Mouse (Mus musculus): ENCODE measurements around the gene Zc3h12c. TPM values are rescaled to one million over a fixed set of nuclear protein-coding genes. Genes with fewer than 3 reads are reported as not detected.

Zc3h12c gene
- polyA plus RNA-seq, 1 experiment from 2014 or later: 6.0 TPM

DNA sequence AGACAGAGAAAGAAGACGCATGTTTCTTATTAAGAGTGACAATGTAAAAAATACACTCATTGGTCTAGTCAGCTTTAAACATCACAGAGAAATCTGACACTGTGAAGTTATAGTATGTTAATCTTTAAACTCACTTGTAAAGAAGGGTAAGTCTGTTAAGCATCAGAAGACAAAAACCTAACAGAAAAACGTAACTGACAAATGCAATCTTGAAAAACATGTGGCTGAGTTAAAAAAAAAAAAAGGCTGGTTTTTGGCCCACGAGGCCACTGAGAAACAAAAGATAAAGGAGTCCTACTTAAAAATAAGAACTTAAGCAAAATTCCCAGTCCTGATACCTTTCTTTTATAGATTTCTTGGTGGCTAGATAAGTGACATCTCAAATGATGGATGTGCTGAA is 57.6 kb downstream of the Zc3h12c start:
- H3K4me1 ChIP-seq (ENCODE audit: control insufficient read depth, insufficient read depth, low read length): no peaks in the 10 kb centered on the region
- no peak overlapping the region for H3K27ac ChIP-seq (replicated peaks; ENCODE audit: low read depth, low read length)
- no peaks in the 10 kb centered on the region for H3K27me3 ChIP-seq (ENCODE audit: control insufficient read depth, insufficient read depth, low read length)
- H3K4me2 ChIP-seq (ENCODE audit: low read depth, low read length): no peak overlapping the region
- H3K4me3 ChIP-seq (ENCODE audit: low read depth, low read length): no peak overlapping the region
- H3K9ac ChIP-seq (replicated peaks; ENCODE audit: low read length): no peak overlapping the region
- no peak for ATAC-seq (replicated peaks; ENCODE audit: insufficient number of reproducible peaks, low FRiP score, low TSS enrichment, low read depth)
- DNase-seq (ENCODE audit: low spot score): no peak
- no peaks in the 10 kb centered on the region for H3K36me3 ChIP-seq (replicated peaks; ENCODE audit: control insufficient read depth, insufficient read depth, low read depth, low read length)
- no peaks in the 10 kb centered on the region for H3K9me3 ChIP-seq (replicated peaks; ENCODE audit: control insufficient read depth, low read length)
- 70% methylated on average over 3 of the region's 3 CpGs for WGBS

- Histone ChIP-seq H3K27ac (replicated peaks; ENCODE audit: low read depth, low read length) (no peak overlapping the region), H3K9ac (replicated peaks; ENCODE audit: low read length) (no peak overlapping the region), H3K36me3 (replicated peaks; ENCODE audit: control insufficient read depth, insufficient read depth, low read depth, low read length) (no peaks in the 10 kb centered on the region), H3K4me3 (ENCODE audit: low read depth, low read length) (no peak overlapping the region), H3K9me3 (replicated peaks; ENCODE audit: control insufficient read depth, low read length) (no peaks in the 10 kb centered on the region), H3K4me2 (ENCODE audit: low read depth, low read length) (no peak overlapping the region), H3K27me3 (ENCODE audit: control insufficient read depth, insufficient read depth, low read length) (no peaks in the 10 kb centered on the region), H3K4me1 (ENCODE audit: control insufficient read depth, insufficient read depth, low read length) (no peaks in the 10 kb centered on the region)
- ATAC-seq (replicated peaks; ENCODE audit: insufficient number of reproducible peaks, low FRiP score, low TSS enrichment, low read depth) (no peak), DNase-seq (ENCODE audit: low spot score) (no peak)
- 99% methylated on average over 3 of the region's 3 CpGs for WGBS
These were observed 61.2 kb downstream of the Zc3h12c start for GRCm38 (mm10) chr9:52107161-52107560.

DNA sequence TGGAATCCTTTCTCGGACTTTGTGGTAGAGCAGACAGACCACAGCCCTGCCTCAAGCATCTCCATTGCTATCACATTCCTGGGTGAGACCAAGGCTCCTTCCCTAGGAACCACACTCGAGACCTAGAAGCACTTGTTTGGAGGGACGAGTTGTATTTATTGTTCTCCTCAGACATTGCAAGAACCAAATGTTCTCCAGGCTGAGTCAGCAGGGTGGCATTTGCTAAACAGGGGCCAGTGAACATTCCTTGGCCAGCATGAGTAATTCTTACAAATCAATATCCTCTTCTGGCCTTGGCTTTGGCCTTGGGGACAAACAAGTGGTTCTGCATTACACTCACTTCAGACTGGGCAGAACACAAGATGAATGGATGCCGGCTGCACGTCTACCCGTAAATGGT is 62.9 kb downstream of the Zc3h12c start:
- H3K4me3 ChIP-seq (ENCODE audit: low read depth, low read length): no peak overlapping the region
- ATAC-seq (replicated peaks; ENCODE audit: insufficient number of reproducible peaks, low FRiP score, low TSS enrichment, low read depth) (no peak), DNase-seq (ENCODE audit: low spot score) (no peak)
- H3K4me2 ChIP-seq (ENCODE audit: low read depth, low read length): no peak overlapping the region
- no peaks in the 10 kb centered on the region for H3K27me3 ChIP-seq (ENCODE audit: control insufficient read depth, insufficient read depth, low read length)
- no peaks in the 10 kb centered on the region for H3K36me3 ChIP-seq (replicated peaks; ENCODE audit: control insufficient read depth, insufficient read depth, low read depth, low read length)
- H3K4me1 ChIP-seq (ENCODE audit: control insufficient read depth, insufficient read depth, low read length): no peaks in the 10 kb centered on the region
- no peak overlapping the region for H3K9ac ChIP-seq (replicated peaks; ENCODE audit: low read length)
- WGBS: 88% methylated on average over 6 of the region's 6 CpGs
- H3K9me3 ChIP-seq (replicated peaks; ENCODE audit: control insufficient read depth, low read length): no peaks in the 10 kb centered on the region
- H3K27ac ChIP-seq (replicated peaks; ENCODE audit: low read depth, low read length): no peak overlapping the region

GRCm38 (mm10) chr9:52104225-52104615 is 64.2 kb downstream of the Zc3h12c start:
- no peak for DNase-seq (ENCODE audit: low spot score)

DNA sequence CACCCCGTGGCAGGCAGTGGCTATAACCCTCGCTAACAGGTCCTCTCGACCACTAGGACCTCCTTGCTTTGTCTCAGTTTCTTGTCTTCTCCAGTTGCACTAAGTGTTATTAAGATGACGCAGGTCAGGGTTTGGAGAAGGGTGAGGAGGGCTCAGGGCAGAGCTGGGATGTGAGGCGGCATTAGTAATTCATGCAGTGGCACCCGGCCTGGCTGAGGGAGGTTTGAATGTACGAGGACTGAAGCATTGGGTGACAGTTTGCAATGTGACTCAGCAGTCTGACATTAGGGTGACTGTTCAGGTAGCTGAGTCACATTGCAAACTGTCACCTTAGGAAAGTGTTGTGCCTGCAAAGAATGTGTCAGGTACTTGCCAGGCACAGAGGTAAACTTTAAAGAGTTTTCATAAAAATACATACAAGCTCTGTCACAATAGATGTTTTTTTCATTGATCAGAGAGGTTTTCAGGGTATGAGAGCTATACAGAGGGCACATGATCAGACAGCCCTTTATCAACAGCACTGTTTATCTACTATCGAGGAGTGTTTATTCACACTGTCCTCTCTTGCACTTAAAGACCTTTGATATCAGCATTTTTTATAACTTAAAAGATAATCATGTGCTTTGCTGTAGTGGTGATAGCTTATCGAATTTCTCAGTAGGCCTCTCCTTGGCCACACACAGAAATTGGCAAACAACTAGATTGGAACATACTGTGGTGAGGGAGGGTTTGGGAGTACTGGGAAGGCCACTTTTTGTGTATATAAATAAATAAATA is 64.7 kb downstream of the Zc3h12c start:
- Histone ChIP-seq H3K9me3 (replicated peaks; ENCODE audit: control insufficient read depth, low read length) (no peaks in the 10 kb centered on the region), H3K36me3 (replicated peaks; ENCODE audit: control insufficient read depth, insufficient read depth, low read depth, low read length) (no peaks in the 10 kb centered on the region), H3K9ac (replicated peaks; ENCODE audit: low read length) (no peak overlapping the region), H3K4me2 (ENCODE audit: low read depth, low read length) (no peak overlapping the region), H3K27me3 (ENCODE audit: control insufficient read depth, insufficient read depth, low read length) (no peaks in the 10 kb centered on the region), H3K27ac (replicated peaks; ENCODE audit: low read depth, low read length) (no peak overlapping the region), H3K4me3 (ENCODE audit: low read depth, low read length) (no peak overlapping the region), H3K4me1 (ENCODE audit: control insufficient read depth, insufficient read depth, low read length) (no peaks in the 10 kb centered on the region)
- ATAC-seq (replicated peaks; ENCODE audit: insufficient number of reproducible peaks, low FRiP score, low TSS enrichment, low read depth): no peak
- WGBS: 80% methylated on average over 9 of the region's 9 CpGs
- DNase-seq (ENCODE audit: low spot score): no peak

More at GRCm38 (mm10) chr9:52104225-52104615, 64.2 kb downstream of the Zc3h12c start:
- Histone ChIP-seq H3K9me3 (replicated peaks; ENCODE audit: control insufficient read depth, low read length) (no peaks in the 10 kb centered on the region), H3K4me3 (ENCODE audit: low read depth, low read length) (no peak overlapping the region), H3K27me3 (ENCODE audit: control insufficient read depth, insufficient read depth, low read length) (no peaks in the 10 kb centered on the region), H3K27ac (replicated peaks; ENCODE audit: low read depth, low read length) (no peak overlapping the region), H3K4me2 (ENCODE audit: low read depth, low read length) (no peak overlapping the region), H3K9ac (replicated peaks; ENCODE audit: low read length) (no peak overlapping the region), H3K36me3 (replicated peaks; ENCODE audit: control insufficient read depth, insufficient read depth, low read depth, low read length) (no peaks in the 10 kb centered on the region), H3K4me1 (ENCODE audit: control insufficient read depth, insufficient read depth, low read length) (no peaks in the 10 kb centered on the region)
- no peak for ATAC-seq (replicated peaks; ENCODE audit: insufficient number of reproducible peaks, low FRiP score, low TSS enrichment, low read depth)
- 80% methylated on average over 8 of the region's 8 CpGs for WGBS

DNA sequence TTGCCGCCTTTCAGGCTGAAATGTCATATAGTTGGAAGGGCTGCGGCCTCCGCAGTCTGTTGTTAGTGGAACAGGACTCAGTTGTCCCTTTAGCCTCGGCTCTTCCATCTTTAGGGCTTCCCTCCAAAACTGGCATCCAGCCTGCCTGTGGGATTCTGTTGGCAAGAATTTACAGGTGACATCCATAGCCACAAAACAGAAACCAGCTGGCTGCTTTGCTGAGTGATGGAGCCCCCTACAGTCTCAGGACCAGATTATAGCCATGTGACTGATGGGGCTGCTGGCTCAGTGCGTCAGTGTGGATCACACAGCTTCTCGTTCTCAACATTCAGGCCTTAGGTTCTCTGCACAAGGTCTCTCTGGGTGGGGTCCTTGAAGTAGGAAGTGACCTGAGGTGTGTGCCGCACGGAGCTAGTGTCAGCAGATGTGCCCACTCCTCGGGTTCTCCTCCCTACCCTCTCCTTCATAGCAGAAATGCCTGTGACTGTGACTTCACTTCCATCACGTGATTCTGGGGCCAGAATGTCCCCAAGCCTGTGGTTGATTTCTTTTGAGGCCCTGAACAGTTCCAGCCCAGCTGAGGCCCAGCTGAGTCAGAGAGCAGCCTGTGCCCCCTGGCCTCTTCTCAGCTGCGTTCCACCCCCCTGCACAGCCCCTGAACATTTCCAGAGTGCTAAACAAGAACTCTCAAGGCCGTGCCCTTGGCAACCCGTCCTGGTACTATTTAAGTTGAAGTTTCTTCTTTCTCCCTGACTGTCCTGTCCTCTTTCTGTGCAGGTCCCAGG is 66.1 kb downstream of the Zc3h12c start:
- Histone ChIP-seq H3K4me3 (ENCODE audit: low read depth, low read length) (no peak overlapping the region), H3K4me2 (ENCODE audit: low read depth, low read length) (no peak overlapping the region), H3K4me1 (ENCODE audit: control insufficient read depth, insufficient read depth, low read length) (no peaks in the 10 kb centered on the region), H3K27ac (replicated peaks; ENCODE audit: low read depth, low read length) (no peak overlapping the region), H3K36me3 (replicated peaks; ENCODE audit: control insufficient read depth, insufficient read depth, low read depth, low read length) (no peaks in the 10 kb centered on the region), H3K27me3 (ENCODE audit: control insufficient read depth, insufficient read depth, low read length) (no peaks in the 10 kb centered on the region), H3K9me3 (replicated peaks; ENCODE audit: control insufficient read depth, low read length) (no peaks in the 10 kb centered on the region), H3K9ac (replicated peaks; ENCODE audit: low read length) (no peak overlapping the region)
- 75% methylated on average over 13 of the region's 13 CpGs for WGBS
- ATAC-seq (replicated peaks; ENCODE audit: insufficient number of reproducible peaks, low FRiP score, low TSS enrichment, low read depth) (peak; percentile 16; the same call in 1 of the 2 replicates), DNase-seq (ENCODE audit: low spot score) (peak; percentile 31)

DNA sequence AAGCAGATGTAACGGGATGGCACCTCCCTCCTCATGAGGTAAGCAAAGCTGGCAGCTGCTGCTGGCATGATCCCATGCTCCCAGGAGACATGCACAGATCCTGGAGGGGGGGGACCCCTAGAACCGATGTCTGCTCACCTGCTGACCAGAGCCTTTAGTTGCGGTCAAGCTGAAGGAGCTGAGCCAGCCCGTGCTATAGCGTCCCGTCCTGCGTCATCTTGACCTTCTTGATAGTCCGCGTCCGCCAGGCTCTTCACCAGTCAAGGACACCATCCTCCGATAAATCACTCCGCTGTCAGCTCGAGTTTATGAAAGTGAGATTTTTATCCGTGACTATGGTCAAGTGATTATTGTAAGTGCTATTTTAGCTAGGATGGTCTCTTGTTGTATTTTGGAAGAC is 67.9 kb downstream of the Zc3h12c start:
- 87% methylated on average over 14 of the region's 14 CpGs for WGBS
- Histone ChIP-seq H3K9ac (replicated peaks; ENCODE audit: low read length) (no peak overlapping the region), H3K4me2 (ENCODE audit: low read depth, low read length) (no peak overlapping the region), H3K4me1 (ENCODE audit: control insufficient read depth, insufficient read depth, low read length) (no peaks in the 10 kb centered on the region), H3K9me3 (replicated peaks; ENCODE audit: control insufficient read depth, low read length) (no peaks in the 10 kb centered on the region), H3K27me3 (ENCODE audit: control insufficient read depth, insufficient read depth, low read length) (no peaks in the 10 kb centered on the region), H3K36me3 (replicated peaks; ENCODE audit: control insufficient read depth, insufficient read depth, low read depth, low read length) (no peaks in the 10 kb centered on the region), H3K27ac (replicated peaks; ENCODE audit: low read depth, low read length) (no peak overlapping the region), H3K4me3 (ENCODE audit: low read depth, low read length) (no peak overlapping the region)
- DNase-seq (ENCODE audit: low spot score) (no peak), ATAC-seq (replicated peaks; ENCODE audit: insufficient number of reproducible peaks, low FRiP score, low TSS enrichment, low read depth) (no peak)

DNA sequence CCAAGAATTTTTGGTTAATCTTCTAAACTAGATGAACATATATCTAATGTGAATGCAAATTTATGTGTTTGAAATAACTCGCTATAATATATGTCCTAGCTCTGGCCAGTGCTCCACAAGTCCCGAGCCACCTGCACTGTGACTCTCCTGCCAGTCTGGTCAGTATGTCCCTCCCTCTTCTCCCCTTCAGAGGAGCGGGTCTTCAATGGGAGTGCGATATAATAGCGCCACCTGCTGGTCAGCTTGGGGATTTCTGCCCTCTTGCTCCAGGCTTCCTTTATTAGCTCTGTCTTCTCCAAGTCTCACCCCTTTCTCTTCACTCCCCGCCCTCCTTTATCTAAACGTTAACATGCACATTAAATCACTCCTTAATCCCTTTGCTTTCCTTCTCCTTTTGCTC is 69.8 kb downstream of the Zc3h12c start:
- no peaks in the 10 kb centered on the region for H3K9me3 ChIP-seq (replicated peaks; ENCODE audit: control insufficient read depth, low read length)
- no peaks in the 10 kb centered on the region for H3K27me3 ChIP-seq (ENCODE audit: control insufficient read depth, insufficient read depth, low read length)
- peak; percentile 86 for DNase-seq (ENCODE audit: low spot score)
- H3K4me1 ChIP-seq (ENCODE audit: control insufficient read depth, insufficient read depth, low read length): no peaks in the 10 kb centered on the region
- WGBS: 1% methylated on average over 7 of the region's 7 CpGs
- H3K36me3 ChIP-seq (replicated peaks; ENCODE audit: control insufficient read depth, insufficient read depth, low read depth, low read length): no peaks in the 10 kb centered on the region
- H3K27ac ChIP-seq (replicated peaks; ENCODE audit: low read depth, low read length): no peak overlapping the region
- peak; percentile 56; the same call in 1 of the 2 replicates for ATAC-seq (replicated peaks; ENCODE audit: insufficient number of reproducible peaks, low FRiP score, low TSS enrichment, low read depth)
- H3K4me2 ChIP-seq (ENCODE audit: low read depth, low read length): no peak overlapping the region
- H3K9ac ChIP-seq (replicated peaks; ENCODE audit: low read length): no peak overlapping the region
- H3K4me3 ChIP-seq (ENCODE audit: low read depth, low read length): no peak overlapping the region

Measured in embryonic facial prominence, embryonic 11.5 days (tissue).